Mouse (Mus musculus): ENCODE measurements around the gene Usb1. TPM values are rescaled to one million over a fixed set of nuclear protein-coding genes. Genes with fewer than 3 reads are reported as not detected.
"Not testable (repeated sequence)": the region's sequence is repeated elsewhere in the genome, so short reads cannot be mapped to it uniquely, and the experiment has no call there.

The Usb1 gene
- total RNA-seq, 2 experiments from 2014 or later: 13.4 to 14.7 TPM

DNA sequence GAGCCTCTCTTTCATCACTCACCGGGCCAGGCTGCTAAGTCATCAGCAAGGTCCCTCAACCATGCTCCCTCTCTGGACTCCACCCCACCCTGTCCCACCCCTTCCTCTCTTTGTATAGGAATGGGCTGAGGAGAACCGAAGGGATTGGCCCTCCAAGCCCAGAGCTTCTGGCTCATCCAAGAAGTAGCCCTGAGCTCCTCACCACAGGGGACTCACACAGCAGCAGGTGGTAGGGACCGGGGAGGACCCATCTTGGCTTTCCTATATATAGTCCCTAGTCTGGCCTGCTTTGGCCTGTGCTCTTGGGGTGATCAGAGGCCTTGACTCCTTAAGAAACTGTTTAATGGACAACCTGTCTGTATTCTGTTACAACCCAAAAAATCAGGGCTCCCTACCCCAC lies 42.3 kb downstream of the Usb1 start:
- peak in 1 of 2 experiments; percentile 46 for DNase-seq

DNA sequence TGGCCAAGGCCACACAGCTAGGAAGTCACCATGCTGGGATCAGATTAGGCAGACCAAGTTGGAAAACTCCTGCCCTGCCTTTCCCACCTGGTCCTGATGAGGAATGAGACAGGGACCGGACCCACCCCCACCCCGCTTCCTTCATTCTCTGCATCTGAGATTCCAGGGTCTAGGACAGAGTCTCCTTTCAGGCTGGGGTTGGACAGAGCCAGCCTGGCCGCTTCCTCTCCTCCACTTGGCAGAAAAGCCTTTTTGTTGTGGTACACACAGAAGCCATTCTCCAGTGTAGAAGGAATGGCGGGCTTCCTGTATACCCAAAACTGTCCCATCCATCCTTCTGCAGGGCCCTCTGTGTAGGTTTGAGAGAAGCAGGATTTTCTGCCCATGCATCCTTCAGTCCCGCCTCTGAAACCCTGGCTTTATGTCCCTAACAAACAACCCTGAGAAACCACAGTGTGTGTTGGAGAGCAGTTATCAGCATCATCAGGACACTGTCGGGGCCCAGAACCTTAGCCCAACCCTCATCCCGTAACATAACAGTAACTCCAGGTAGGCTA lies 43.4 kb downstream of the Usb1 start:
- DNase-seq: no peak

DNA sequence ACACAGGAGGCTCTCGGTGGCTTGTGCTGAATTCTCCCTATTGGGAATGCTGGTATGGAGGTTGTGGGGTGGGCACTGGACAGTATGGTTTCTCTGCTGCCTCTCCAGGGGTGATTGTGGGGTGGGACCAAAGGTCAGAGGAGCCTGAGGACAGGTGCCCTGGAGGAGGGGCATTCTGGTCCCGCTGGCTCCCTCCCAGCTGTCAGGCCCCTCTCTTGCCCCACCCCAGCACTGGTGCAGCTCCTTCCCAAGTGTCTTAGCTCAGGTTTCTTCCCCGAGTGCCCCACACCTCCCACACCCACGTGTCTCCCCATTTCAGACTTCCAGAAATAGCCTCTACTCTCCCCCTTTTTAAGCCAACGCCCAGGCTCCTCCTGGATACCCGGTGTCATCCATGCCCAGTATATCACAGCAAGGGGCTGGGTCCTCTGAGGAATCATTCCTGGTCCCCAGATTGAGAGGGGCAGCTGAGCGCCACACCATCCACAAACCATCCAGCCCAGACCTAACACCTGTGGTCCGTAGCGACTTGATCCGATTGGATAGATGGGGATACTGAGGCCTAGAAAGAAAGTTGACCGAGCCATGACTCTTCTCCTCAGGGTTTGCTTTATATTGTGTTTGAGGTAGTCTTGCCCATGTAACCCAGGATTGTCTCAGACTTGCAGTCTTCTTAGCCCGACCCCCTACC lies 44.4 kb downstream of the Usb1 start:
- DNase-seq: no peak

DNA sequence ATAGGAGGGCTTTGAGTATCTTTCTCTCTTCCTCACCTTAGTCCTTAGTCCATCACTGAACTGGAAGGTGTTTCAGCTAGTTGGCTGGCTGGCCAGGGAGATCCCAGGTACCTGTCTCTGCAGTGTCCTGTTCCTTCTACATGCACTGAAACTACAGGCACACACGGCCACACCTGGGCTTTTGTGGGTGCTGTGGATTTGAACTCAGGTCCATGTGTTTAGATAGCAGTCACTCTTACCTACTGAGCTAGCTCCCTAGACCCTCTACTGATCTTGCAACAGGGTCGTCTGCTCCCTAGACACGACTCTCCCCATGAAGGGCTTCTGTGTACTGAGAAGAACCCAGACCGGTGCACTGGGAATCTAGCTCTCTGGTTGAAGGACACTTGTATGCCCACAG lies 45.0 kb downstream of the Usb1 start:
- no peak for DNase-seq

DNA sequence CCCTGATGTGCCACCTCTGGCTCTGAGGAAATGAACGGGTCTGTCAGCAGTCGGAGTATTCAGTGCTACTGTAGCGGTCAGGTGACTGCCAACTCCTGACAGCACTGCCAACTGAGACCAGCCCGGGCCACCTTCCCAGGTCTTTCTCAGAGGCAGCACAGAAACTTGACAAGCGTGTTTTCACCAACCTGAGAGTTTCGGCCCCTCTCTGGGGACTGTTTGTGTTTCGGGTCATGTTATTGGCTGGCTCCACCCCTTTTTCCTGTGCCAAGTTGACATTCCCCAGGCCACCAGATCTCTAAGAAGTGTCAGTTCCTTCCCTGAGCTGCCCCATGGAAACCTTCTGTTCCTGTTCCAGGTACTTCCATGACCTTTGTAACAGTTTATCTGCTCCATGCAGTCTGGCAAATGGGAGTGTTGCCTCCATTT lies 45.8 kb downstream of the Usb1 start:
- DNase-seq: peak; percentile 70 to 81

DNA sequence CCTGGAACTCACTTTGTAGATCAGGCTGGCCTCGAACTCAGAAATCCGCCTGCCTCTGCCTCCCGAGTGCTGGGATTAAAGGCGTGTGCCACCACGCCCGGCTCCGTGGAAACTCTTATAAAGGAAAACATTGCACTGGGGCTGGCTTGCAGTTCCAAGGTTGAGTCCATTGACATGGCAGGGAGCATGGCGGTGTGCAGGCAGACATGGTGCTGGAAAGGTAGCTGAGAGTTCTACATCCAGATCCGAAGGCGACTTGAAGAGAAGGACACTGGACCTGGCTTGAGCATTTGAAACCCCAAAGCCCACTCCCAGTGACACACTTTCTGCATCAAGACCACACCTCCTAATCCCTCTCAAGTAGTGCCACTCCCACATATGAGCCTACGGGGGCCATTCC lies 46.8 kb downstream of the Usb1 start:
- not testable (repeated sequence) for DNase-seq

DNA sequence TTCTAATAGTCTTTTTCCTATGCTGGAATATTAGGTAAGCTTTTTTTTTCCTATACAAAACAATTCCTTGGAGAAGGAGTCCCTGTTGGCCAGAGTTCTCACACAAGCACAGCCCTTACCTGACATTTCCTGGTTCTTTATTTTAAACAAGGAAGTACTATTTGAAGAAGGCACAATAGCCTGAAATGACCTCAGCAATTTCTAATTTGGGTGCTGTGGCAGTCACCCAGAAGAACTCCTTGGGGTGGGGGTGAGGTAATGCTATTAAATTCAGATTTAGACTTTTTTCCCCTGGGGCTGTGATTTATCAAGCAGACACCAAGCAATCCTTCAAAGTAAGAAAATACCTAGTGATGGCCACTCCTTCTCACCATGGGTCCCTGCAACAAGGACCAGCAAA lies 48.9 kb downstream of the Usb1 start:
- peak; percentile 64 to 76 for DNase-seq

DNA sequence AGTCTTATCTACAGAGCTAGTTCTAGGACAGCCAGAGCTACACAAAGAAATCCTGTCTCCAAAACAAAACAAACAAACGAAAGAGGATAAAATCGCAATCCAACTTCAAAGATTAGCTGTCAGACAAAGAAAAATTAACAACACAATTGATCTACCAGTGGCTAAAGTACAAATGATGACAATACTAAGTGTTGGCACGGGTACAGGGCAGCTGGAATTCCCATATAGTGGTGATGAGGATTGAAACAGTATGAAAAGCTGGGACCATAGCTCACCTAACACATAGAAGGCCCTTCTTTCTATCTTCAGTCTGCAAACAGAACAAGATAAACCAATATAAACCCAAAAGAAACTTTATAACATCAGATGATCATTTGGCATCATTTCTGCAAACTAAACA lies 49.5 kb downstream of the Usb1 start:
- DNase-seq: peak in 1 of 2 experiments; percentile 64

DNA sequence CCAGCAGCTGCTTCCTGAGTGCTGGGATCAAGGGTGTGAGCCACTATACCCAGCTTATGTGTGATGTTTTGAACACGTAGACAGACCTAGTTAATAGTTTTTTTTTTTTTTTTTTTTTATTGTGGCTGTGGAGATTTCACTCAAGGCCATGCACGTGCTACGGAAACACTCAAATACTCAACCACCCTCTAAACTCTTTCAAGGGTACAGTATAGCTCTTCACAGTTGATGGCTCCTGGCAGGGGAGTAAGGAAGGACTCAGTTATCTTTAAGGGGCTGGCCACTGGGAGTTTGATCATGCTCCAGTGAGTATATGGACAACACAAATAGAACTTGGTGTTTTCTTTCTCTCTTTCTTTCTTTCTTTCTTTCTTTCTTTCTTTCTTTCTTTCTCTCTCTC lies 52.4 kb downstream of the Usb1 start:
- DNase-seq: no peak

DNA sequence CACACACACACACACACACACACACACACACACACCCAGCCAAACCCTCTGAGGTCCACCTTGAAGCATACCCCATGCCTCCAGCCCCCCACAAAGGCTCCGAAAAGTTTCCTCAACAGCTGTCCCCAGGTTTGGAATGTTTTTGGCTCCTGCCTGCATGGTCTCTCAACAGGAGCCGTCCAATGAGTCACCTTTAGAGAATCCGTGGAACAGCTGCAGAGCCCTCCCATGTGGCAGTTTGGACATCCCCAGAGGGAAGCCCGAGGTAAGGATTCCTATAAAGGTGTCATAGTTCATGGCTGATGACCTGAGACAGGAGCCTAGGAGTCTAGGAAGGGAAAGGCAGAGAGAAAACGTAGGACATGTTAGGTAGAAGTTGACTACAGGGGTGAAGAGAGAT lies 54.0 kb downstream of the Usb1 start:
- DNase-seq: no peak

DNA sequence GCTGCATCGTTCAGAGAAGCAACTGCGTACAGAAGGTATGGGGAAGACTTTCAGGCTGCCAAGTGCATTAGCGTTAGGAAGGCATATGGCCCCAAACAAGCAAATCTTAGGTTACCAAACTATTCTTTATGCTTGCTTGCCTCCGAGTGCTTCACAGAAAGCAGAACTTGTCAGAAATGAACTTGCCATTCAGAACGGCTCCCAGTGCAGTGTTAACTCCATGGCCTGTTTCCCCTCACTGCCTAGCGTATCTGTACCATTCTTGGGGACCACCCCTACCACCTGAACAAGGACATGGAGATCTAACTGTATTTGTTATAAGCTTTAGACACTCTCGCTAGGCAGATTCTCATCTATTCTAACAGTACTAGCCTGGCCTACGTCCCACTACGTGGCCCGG lies 55.1 kb downstream of the Usb1 start:
- no peak for DNase-seq

DNA sequence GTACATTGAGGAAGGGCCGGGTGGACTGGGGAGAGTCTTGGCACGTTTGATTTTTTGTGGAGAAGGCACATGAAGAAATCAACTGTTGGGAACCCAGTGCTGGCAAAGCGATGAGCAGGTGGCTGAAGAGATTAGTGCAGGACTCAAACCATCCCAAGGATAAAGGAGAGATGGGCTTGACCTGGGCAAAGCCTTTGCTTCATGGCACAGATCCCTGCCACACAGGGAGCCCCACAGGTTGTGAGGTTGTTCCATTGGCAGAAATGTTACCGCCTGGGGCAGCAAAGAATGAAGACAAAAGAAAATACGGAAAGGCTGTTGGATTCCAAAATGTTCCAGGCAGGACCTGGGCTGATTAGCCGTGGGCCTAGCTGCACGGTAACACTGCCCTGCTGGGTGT lies 55.9 kb downstream of the Usb1 start:
- no peak for DNase-seq

DNA sequence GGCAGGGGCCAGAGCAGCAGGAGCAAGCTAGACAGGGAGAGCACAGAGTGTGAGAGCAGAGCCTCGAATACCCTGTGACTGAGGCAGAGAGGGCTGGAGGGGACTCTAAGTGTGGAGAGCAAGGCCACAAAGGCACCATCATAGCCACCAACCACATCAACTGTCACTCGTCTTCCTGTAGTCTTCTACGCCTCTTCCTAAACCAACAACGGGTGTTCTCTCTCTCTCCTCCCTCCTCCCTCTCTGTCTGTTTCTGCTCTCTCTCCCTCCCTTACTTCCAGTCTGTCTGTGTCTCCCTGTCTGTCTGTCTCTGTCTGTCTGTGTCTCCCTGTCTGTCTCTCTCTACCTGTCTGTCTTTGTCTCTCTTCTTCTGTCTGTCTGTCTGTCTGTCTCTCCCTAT lies 58.2 kb downstream of the Usb1 start:
- no peak for DNase-seq

DNA sequence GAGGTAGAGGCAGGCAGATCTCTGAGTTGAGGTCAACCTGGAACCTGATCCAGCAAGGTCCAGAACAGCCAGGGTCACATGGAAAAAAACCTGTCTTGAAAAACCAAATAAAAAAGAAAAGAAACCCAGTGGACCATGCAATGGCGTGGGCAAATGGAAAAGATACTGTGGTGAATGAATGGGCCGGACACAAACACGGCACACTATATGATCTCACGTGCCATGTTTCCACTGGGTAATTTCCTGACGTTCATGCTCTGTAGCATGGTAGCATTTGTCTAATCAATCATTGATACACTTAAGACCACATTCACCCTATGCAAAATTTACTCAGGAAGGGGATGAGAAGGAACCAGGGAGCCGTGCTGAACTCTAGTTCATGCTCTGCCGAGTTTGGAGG lies 59.0 kb downstream of the Usb1 start:
- no peak for DNase-seq

DNA sequence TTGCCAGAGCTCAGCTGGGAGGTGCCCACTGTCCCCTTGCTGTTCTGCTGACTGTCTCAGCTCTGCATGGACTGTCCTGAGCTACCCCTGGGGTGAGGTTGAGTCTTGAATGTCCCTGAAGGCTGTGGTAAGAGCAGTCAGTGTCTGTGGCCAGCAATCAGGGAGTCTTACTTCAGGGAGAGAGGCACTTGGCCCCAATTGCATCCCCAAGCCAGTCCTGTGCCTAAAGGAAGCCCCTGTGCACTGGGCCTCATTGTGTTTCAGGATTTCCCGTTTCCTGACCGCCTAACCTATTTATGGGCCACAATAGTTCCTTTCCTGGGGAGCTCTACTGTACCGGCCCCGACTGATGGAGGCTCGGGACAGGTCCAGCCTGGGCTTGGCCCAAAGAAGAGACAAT lies 60.5 kb downstream of the Usb1 start:
- DNase-seq: peak; percentile 43 to 84

DNA sequence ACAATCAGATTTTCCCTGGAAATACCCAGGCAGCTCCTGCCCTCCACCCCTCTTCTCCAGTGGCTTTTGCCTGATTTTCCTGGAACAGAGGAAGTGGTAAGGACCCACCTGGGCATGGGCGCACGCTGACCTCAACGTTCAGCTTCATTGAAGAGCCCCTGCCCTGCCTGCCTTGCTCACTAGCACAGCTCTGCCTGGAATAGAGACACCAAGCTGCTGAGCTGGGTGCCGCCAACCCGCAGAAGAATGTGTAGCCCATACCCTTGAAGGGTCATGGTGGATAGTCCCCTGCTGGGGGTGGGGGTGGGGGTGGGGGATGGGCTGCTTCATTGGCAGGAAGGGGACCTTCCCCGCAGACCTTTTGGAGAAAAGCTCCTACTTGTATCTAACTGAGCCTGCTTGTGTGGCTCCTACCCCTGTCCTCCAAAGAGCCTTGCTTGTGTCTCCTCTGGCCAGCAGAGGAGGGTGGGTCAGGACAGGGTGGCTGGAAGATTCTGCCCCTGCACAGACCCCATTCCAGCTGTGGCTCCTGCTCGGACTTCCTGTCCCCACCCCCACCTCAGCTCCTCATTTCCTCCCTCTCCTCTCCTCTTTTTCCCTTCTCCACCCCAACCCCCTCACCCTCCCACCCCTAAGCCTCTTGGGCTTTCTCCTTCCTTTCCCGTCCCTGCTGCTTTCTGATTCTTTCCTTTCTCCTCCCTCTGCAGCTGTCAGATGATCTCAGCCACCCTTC lies 63.3 kb downstream of the Usb1 start:
- no peak for DNase-seq

DNA sequence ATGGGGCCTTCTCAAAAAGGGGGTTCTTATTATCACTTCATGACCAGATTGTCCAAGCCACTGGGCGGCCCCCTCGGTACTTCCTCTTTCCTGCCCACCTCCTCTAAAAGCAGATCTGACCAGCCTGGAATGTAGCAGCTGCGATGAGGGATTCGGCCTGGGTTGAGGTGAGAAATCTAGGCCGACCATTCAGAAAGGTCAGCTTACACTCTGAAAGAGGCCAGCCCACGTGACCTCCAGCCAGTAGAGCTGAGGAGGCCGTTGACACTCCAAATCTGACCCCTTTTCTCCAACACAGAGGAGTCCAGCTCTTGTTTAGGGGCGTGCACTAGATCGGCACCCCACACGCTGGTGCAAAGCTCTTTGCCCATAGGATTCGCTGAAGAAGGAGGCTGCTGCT lies 64.7 kb downstream of the Usb1 start:
- DNase-seq: peak in 1 of 2 experiments; percentile 5

Other genes starting within 250 kb of the Usb1 start
- gene Kifc3, start 129.5 kb upstream of the Usb1 start, total RNA-seq (2021): 10 to 100 TPM; 73.0 to 91.6 TPM
- 1 to 10 TPM in 1 of 2 experiments, under 1 TPM in 1; 0.39 to 1.1 TPM for gene Cngb1, start 25.7 kb upstream of the Usb1 start, total RNA-seq (2021)
- gene Tepp, start 21.7 kb upstream of the Usb1 start, total RNA-seq (2021): not detected
- 1 to 10 TPM; 7.7 to 8.6 TPM for gene Zfp319, start 334 bp upstream of the Usb1 start, total RNA-seq (2021)
- 10 to 100 TPM; 57.4 to 67.4 TPM for gene Mmp15, start 20.0 kb downstream of the Usb1 start, total RNA-seq (2021)
- 10 to 100 TPM; 17.5 to 25.3 TPM for gene Cfap20, start 102.6 kb downstream of the Usb1 start, total RNA-seq (2021)
- 10 to 100 TPM; 30.2 to 34.7 TPM for gene Csnk2a2, start 157.8 kb downstream of the Usb1 start, total RNA-seq (2021)
- under 1 TPM in 1 of 2 experiments, not detected in 1; 0.23 TPM for gene Ccdc113, start 201.8 kb downstream of the Usb1 start, total RNA-seq (2021)
- gene Prss54, start 244.1 kb downstream of the Usb1 start, total RNA-seq (2021): not detected

Measured in heart, adult 18-20 months (tissue).